Mouse (Mus musculus): ENCODE data around the gene Ch25h.

DNA sequence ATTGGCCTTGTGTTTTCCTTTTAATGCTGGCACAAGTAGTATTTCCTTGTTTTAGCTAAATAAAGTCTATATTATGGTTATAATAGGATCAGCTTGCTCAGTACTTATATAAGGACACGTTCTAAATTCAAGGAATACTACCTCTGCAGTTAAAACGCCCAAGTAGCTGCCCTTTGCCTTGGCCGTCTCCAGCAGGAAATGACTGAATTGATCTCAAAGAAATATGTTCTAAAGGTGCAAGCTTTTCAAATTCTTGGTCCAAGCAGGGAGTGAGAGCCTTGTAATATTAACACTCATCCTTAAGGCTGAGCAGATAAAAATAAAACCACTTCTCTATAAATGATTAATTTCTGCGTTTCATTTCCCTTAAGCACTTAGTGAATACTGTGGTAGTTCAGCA, 45.1 kb upstream of the Ch25h start:
- TF ChIP-seq POLR2A (IDR thresholded peaks at IDR 0.05; ENCODE audit: borderline replicate concordance, control insufficient read depth, low read depth, low read length), result no peak
- TF ChIP-seq CTCF (IDR thresholded peaks at IDR 0.05; ENCODE audit: control insufficient read depth, insufficient read depth, low read length), result no peak

Measured in bone marrow, adult 2 months (tissue).